Mouse (Mus musculus) skeletal muscle tissue, adult 2 months (tissue): ENCODE results near the gene Slc35f3.
A peak's percentile ranks its signal among the peaks of the same experiment; 100 is the strongest.

ENCODE experiments used
- DNase-seq: peaks from one replicate; pipeline ENCODE4 v3.0.0-alpha.2; 2012; ENCODE audit warnings: low read depth, low spot score

The Slc35f3 gene

DNA sequence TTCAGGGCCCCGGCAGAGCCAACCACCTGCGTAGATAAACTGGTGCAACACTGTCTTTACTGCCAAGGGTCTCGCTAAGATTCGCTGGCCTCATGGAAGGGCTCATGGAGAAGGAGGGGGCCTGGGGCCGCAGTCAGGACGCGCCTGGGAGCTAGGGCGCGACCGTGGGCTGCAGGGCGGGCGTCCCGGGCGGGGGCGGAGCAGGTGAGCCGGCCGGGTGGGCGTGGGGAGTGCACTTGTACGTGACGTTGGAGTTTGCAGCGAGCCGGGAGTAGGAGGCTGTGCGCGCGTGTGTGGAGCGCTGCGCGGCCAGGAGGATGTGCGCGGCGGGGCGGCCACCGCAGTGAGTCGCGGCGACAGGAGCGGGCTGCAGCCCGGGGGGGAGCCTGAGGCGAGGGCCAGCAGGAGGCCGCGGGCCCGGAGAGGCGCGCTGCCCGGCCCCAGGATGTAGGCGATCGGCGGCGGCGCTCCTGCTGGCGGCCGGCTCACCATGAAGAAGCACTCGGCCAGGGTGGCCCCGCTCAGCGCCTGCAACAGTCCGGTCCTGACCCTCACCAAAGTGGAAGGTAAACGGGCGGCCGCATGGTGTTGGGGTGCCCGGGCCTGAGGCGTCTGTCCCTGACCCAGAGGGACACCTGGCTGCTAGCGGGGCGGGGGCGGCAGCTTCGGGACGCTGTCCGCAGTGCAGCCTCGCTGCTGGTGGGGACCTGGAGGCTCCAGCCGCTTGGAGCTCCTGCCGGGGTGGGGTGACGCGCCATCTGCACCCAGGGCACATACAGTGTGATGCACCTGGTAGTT, at the start of gene Slc35f3:
Gene Slc35f3, plus strand, starts transcription at position 263 of the 798 bp plus-strand sequence.
- no peak for DNase-seq

GRCm38 (mm10) chr8:126250486-126250885, 47.9 kb upstream of the Slc35f3 start:
- DNase-seq, result no peak

GRCm38 (mm10) chr8:126256585-126257391, 41.6 kb upstream of the Slc35f3 start:
- no peak for DNase-seq

DNA sequence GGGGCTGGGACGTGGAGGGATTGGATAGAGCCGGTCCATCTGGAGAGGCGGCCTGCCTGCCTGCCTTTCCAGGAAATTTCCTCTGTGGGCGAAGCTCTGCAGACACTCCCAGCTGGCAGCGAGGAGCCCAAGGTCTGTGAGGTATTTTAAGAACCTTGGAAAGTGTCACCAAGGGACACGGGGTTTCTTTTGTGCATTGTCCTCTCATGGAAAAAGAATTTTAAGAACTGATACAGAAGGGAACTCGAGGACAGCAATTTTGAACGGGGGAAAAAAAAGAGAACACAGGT, 41.0 kb upstream of the Slc35f3 start:
- DNase-seq, result no peak

- DNase-seq, result no peak
Observed at GRCm38 (mm10) chr8:126258175-126258781, 40.1 kb upstream of the Slc35f3 start.

- no peak for DNase-seq
Observed at GRCm38 (mm10) chr8:126265186-126265585, 33.2 kb upstream of the Slc35f3 start.

DNA sequence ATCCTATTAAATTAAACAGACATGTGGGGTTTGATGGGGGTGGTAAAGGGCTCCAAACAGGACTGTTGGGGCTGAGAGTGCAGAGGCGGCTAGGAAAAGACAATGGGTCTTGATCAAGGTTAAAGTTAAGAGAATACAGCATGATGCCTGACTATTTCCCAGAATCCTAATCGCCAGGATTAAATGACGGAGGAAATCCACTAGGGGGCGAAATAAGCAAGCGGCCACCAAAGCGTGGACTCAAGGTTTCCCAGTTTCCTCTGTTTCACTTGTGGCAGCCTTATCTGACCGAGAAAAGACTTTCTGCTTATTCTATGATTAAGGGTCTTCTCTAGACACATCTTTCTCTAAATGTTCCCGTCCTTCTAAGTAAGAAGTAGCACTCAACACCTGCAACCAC, 31.2 kb upstream of the Slc35f3 start:
- DNase-seq, result no peak

DNA sequence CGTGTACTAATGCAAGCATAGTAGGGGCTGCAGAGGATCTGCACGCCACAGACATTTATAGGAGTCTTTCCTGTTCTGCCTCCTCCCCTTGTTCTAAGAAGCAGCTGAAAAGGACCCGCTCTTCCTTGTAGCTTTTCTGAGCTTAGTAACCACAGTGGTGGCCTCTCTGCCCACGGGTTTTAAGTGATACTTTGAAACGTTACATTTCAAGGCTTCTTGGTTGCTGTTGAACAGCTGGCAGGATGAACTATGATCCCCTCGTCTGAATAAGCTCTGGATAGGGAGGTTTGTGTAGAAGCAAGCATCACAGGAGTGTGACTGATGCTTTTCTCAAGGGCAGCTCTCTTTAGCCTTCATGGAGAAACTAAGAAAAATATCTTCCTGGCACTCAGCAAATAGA, 28.6 kb upstream of the Slc35f3 start:
- DNase-seq, result no peak

DNA sequence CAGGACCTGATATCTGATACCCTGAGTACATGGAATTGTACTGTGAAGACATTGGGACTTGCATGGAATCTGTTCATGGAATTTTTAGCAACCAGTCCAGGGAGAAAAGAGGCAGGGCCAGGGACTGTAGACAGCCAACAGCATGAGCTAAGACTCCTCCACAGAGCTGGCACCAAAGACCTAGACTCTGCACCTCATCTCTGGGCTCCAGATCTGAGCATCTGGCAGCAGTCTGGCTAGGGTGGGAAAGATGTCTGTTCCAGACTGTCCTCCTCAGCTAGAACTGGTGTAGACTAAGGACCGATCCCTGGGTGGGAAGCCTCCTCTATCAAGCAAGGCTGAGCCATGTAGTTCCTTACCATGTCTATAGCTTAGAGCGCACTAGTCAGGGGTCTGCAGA, 25.9 kb upstream of the Slc35f3 start:
- no peak for DNase-seq

DNA sequence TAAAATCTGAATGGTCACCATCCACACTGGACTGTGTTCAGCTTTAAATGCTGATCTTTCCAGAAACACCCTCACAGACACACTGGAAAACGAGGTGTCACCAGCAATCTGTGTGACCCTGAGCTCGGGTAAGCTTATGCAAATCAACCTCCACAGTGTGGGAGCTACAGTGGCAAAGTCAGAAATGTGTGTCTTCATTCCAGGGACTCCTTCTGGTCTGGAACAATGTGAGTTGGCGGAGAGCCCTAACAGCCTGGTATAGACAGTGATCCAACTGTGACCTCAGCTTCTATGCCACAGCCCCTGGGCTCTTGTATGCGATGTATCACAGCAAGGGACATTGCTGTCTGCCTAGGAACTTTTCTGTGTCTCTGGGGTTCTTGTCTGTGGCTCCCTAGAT, 25.3 kb upstream of the Slc35f3 start:
- DNase-seq, result no peak

- no peak for DNase-seq
Observed at GRCm38 (mm10) chr8:126274866-126275360, 23.4 kb upstream of the Slc35f3 start.

DNA sequence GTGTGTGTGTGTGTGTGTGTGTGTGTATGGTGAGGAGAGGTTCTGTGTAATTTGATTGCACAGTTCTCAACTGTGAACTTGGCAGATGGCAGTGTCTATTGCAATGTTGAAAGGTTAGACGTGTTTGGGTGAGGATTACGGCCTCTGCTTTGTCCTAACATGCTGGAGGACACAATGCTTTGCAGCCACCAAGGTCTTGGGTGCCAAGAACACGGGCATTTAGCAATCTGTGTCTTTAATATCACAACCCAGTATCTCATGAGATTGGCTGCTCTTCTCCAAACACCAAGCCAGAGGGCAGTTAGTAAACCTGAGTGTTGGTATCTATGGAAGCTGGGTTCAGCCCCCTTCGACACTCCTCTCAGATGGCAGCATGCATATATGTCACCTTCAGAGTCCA, 22.5 kb upstream of the Slc35f3 start:
- no peak for DNase-seq

DNA sequence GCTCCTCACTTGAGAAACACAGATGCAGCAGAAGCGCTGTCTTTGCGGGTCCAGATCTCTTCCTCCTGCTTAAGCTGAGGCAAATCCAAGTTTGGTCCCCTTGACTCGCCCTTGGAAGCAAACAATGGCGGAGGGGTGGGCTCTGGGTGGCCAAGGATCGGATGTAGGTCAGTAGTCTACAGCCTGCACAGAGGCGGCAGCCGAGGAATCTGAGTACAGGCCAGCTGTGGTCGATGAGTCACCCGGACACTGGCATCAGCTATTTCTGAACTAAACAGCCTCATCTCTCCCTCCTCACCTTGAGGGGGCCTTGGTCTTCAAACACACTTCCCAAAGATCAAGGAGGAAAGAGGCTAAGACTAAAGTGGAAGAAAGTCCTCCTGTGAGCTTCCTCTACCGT, 6.4 kb upstream of the Slc35f3 start:
- DNase-seq, result no peak

DNA sequence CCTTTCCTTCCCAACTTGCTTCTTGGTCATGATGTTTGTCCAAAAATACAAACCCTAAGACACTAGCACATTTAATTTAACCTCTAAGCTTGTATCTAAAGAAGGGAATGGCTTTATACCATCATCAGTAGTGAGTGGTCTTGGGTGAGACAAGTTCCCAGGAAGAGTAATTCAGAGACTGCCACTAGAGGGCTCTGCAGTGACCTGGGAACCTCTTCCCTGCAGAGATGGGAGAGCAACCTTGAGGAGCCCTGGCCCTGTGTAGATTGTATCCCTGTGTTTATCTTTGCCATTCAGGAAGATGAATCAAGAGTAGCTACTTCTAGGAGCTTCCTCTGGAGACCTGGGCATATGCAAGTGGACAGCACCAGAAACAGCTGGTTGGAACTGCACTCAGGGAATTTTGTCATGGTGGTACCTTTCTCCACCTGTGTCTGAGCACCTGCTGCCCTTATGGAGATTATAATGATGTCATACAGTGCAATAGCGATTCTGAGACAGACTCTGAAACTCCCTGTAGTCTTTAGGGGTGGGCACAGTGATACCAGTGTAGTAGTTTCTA, 993 bp upstream of the Slc35f3 start:
- DNase-seq, result peak; percentile 4

- no peak for DNase-seq
Observed at GRCm38 (mm10) chr8:126299333-126299732, 975 bp downstream of the Slc35f3 start.

DNA sequence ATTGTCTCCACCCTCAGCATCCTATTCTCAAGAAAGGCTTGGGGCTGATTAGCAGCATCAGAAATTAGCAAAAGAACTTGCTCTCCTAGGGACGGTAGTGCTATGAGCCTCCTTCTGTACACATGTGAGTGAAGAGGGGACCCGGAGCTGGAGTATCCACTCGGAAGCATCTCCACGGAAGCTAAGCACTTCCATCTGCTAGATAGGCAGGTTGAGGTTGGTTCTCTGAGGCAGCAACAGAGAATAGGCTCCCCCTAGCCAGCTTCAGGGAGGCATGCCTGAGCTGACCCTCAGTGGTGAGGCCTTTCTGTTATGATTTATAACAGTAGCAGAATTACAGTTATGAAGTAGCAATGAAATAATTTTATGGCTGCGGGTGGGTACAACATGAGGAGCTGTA, 2.0 kb downstream of the Slc35f3 start:
- DNase-seq, result no peak

GRCm38 (mm10) chr8:126301580-126301979, 3.2 kb downstream of the Slc35f3 start:
- no peak for DNase-seq

GRCm38 (mm10) chr8:126307164-126307563, 8.8 kb downstream of the Slc35f3 start:
- no peak for DNase-seq

- peak; percentile 1 for DNase-seq
Observed at GRCm38 (mm10) chr8:126309015-126309414, 10.7 kb downstream of the Slc35f3 start.

GRCm38 (mm10) chr8:126324931-126325330, 26.6 kb downstream of the Slc35f3 start:
- no peak for DNase-seq

DNA sequence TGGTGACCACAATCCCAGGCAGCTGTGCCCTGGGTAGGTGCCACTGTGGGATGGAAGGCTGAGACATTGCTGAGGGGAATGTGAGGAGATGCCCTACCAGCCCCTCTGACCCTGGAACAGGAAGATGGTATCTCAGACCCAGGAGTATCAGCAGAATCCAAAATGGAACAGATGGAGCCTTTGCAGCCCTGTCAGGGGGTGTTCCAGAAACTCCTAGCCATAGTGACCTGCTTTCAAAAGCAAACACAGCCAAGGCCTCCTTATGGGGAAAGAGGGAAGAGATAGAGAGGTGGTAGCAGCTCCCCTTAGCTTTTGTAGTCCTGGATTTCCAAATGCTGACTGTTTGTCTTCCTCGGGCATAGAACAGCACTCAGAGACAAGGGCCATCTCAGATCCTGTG, 27.8 kb downstream of the Slc35f3 start:
- DNase-seq, result no peak

GRCm38 (mm10) chr8:126326731-126327130, 28.4 kb downstream of the Slc35f3 start:
- no peak for DNase-seq
